Mouse (Mus musculus) brain, embryonic 18.5 days (tissue): ENCODE results near the gene Gm12394.
A peak's percentile ranks its signal among the peaks of the same experiment; 100 is the strongest.
"Not testable (repeated sequence)": the region's sequence is repeated elsewhere in the genome, so short reads cannot be mapped to it uniquely, and the experiment has no call there.

Experiments
- DNase-seq: peaks from one replicate; pipeline ENCODE4 v3.0.0-alpha.2; 2012; ENCODE audit warnings: low read depth, low spot score

The Gm12394 gene

GRCm38 (mm10) chr4:42856671-42857070 lies at the start of gene Gm12394:
TSS of gene Gm12394 (minus strand) at chr4:42856771.
- not testable (repeated sequence) for DNase-seq

GRCm38 (mm10) chr4:42904966-42905365 lies 48.4 kb upstream of the Gm12394 start:
- DNase-seq, result no peak

- no peak for DNase-seq
These were observed 48.0 kb upstream of the Gm12394 start for GRCm38 (mm10) chr4:42904523-42904922.

- DNase-seq, result no peak
These were observed 47.4 kb upstream of the Gm12394 start for GRCm38 (mm10) chr4:42903942-42904341.

GRCm38 (mm10) chr4:42902730-42903129 lies 46.2 kb upstream of the Gm12394 start:
- no peak for DNase-seq

GRCm38 (mm10) chr4:42902174-42902573 lies 45.6 kb upstream of the Gm12394 start:
- no peak for DNase-seq

- no peak for DNase-seq
These were observed 44.3 kb upstream of the Gm12394 start for GRCm38 (mm10) chr4:42900878-42901277.

GRCm38 (mm10) chr4:42898914-42899313 lies 42.3 kb upstream of the Gm12394 start:
- DNase-seq, result no peak

- no peak for DNase-seq
These were observed 38.5 kb upstream of the Gm12394 start for GRCm38 (mm10) chr4:42895118-42895517.

- DNase-seq, result no peak
These were observed 34.6 kb upstream of the Gm12394 start for GRCm38 (mm10) chr4:42891176-42891575.

- DNase-seq, result no peak
These were observed 32.2 kb upstream of the Gm12394 start for GRCm38 (mm10) chr4:42888806-42889205.

- no peak for DNase-seq
These were observed 30.4 kb upstream of the Gm12394 start for GRCm38 (mm10) chr4:42886926-42887325.

- DNase-seq, result no peak
These were observed 24.0 kb upstream of the Gm12394 start for GRCm38 (mm10) chr4:42880677-42880948.

GRCm38 (mm10) chr4:42879829-42880676 lies 23.5 kb upstream of the Gm12394 start:
- DNase-seq, result no peak

- DNase-seq, result no peak
These were observed 21.1 kb upstream of the Gm12394 start for GRCm38 (mm10) chr4:42877657-42878056.

- DNase-seq, result peak; percentile 42
These were observed 20.2 kb upstream of the Gm12394 start for GRCm38 (mm10) chr4:42876586-42877291.

GRCm38 (mm10) chr4:42874134-42874533 lies 17.6 kb upstream of the Gm12394 start, which contains the start of gene Fam205c:
TSS of gene Fam205c (minus strand) at chr4:42874234.
- no peak for DNase-seq

- DNase-seq, result no peak
These were observed 16.3 kb upstream of the Gm12394 start for GRCm38 (mm10) chr4:42872746-42873435.

- no peak for DNase-seq
These were observed 15.6 kb upstream of the Gm12394 start for GRCm38 (mm10) chr4:42872151-42872550.

- DNase-seq, result no peak
These were observed 14.2 kb upstream of the Gm12394 start for GRCm38 (mm10) chr4:42870748-42871147.

GRCm38 (mm10) chr4:42868193-42868592 lies 11.6 kb upstream of the Gm12394 start:
- no peak for DNase-seq

GRCm38 (mm10) chr4:42867390-42867789 lies 10.8 kb upstream of the Gm12394 start:
- DNase-seq, result no peak
